In genomic region chr7:141475805-141476158, GRCm38 (mm10) we compare ENCODE assay signal across 8 mouse cellular contexts. TPM values are rescaled to one million over a fixed set of nuclear protein-coding genes. Genes with fewer than 3 reads are reported as not detected.
DNase-seq lines count a peak whose midpoint lies in the region; ATAC-seq and TF ChIP-seq lines count a peak whose summit lies in the region.

No protein-coding gene starts in this region.

- DNase-seq in kidney, adult 11 months, result no peak
- DNase-seq in hindbrain, embryonic 14.5 days (ENCODE audit: low spot score), result no peak
- no peak for DNase-seq in left cerebral cortex, adult 11 months (ENCODE audit: low spot score)
- DNase-seq in thymus, adult 18-20 months, result no peak

- TF ChIP-seq CTCF in bone marrow, adult 2 months (IDR thresholded peaks at IDR 0.05; ENCODE audit: control insufficient read depth, insufficient read depth, low read length), result no peak

- no peak for TF ChIP-seq POLR2A in bone marrow, adult 2 months (IDR thresholded peaks at IDR 0.05; ENCODE audit: borderline replicate concordance, control insufficient read depth, low read depth, low read length)

- H3K4me1 ChIP-seq in kidney, embryonic 16.5 days (ENCODE audit: insufficient read depth, low read length), result peaks cover 45% of the 10 kb centered on the region
- peaks cover 7% of the 10 kb centered on the region for H3K4me1 ChIP-seq in bone marrow, adult 2 months (ENCODE audit: control insufficient read depth, insufficient read depth, low read length)
- peaks cover 20% of the 10 kb centered on the region for H3K4me1 ChIP-seq in hindbrain, embryonic 14.5 days (replicated peaks; ENCODE audit: control insufficient read depth, insufficient read depth, low read length)
- peaks cover 26% of the 10 kb centered on the region for H3K4me1 ChIP-seq in midbrain, embryonic 13.5 days (replicated peaks)

- ATAC-seq in kidney, embryonic 16.5 days (ENCODE audit: low FRiP score, low TSS enrichment), result no peak
- ATAC-seq in hindbrain, embryonic 14.5 days (ENCODE audit: low FRiP score), result no peak
- ATAC-seq in midbrain, embryonic 13.5 days, result no peak; the same call in 1 of the 2 replicates
- no peak for ATAC-seq in inflammation-experienced regulatory T-cells, adult 6 months

- WGBS in kidney, embryonic 16.5 days, result 1% methylated on average over 12 of the region's 12 CpGs
- WGBS in bone marrow, adult 2 months, result under 1% methylated on average over 12 of the region's 12 CpGs
- WGBS in hindbrain, embryonic 14.5 days, result 2% methylated on average over 12 of the region's 12 CpGs
- WGBS in midbrain, embryonic 13.5 days, result 3% methylated on average over 12 of the region's 12 CpGs

- no peaks in the 10 kb centered on the region for H3K27me3 ChIP-seq in kidney, embryonic 16.5 days (ENCODE audit: insufficient read depth, low read length)
- H3K27me3 ChIP-seq in hindbrain, embryonic 14.5 days (ENCODE audit: control insufficient read depth, insufficient read depth, low read length), result 0 out of 2 replicates have a peak, but pooled peaks cover 7% of the 10 kb centered on the region
- H3K27me3 ChIP-seq in midbrain, embryonic 13.5 days, result peaks cover 30% of the 10 kb centered on the region

- H3K9me3 ChIP-seq in kidney, embryonic 16.5 days (ENCODE audit: low read length), result no peaks in the 10 kb centered on the region
- H3K9me3 ChIP-seq in hindbrain, embryonic 14.5 days (ENCODE audit: control insufficient read depth, low read length), result no peaks in the 10 kb centered on the region
- no peaks in the 10 kb centered on the region for H3K9me3 ChIP-seq in midbrain, embryonic 13.5 days

- peak overlapping the region; percentile 91 for H3K4me2 ChIP-seq in kidney, embryonic 16.5 days (replicated peaks; ENCODE audit: low read depth, low read length)
- peak overlapping the region; percentile 63 for H3K4me2 ChIP-seq in hindbrain, embryonic 14.5 days (replicated peaks)
- H3K4me2 ChIP-seq in midbrain, embryonic 13.5 days (replicated peaks), result peak overlapping the region; percentile 96

- peak overlapping the region; percentile 90 for H3K9ac ChIP-seq in kidney, embryonic 16.5 days (replicated peaks; ENCODE audit: low read length)
- peak overlapping the region; percentile 94 for H3K9ac ChIP-seq in hindbrain, embryonic 14.5 days
- peak overlapping the region; percentile 84 for H3K9ac ChIP-seq in midbrain, embryonic 13.5 days (replicated peaks)

- peak overlapping the region; percentile 81 for H3K4me3 ChIP-seq in kidney, embryonic 16.5 days (ENCODE audit: low read length)
- H3K4me3 ChIP-seq in bone marrow, adult 2 months (replicated peaks; ENCODE audit: control insufficient read depth, low read depth, low read length), result peak overlapping the region; percentile 77
- peak overlapping the region; percentile 69 for H3K4me3 ChIP-seq in hindbrain, embryonic 14.5 days (replicated peaks; ENCODE audit: low read length)
- H3K4me3 ChIP-seq in midbrain, embryonic 13.5 days (replicated peaks), result peak overlapping the region; percentile 86

- peak overlapping the region; percentile 98 for H3K27ac ChIP-seq in kidney, embryonic 16.5 days (ENCODE audit: low read length)
- peak overlapping the region; percentile 80; the same call in 1 of the 2 replicates for H3K27ac ChIP-seq in bone marrow, adult 2 months (ENCODE audit: control insufficient read depth, insufficient read depth, low read depth, low read length, poor library complexity)
- H3K27ac ChIP-seq in hindbrain, embryonic 14.5 days, result peak overlapping the region; percentile 47; the same call in 1 of the 2 replicates
- H3K27ac ChIP-seq in midbrain, embryonic 13.5 days, result no peak overlapping the region

- peaks cover 13% of the 10 kb centered on the region for H3K36me3 ChIP-seq in kidney, embryonic 16.5 days (ENCODE audit: insufficient read depth, low read length)
- H3K36me3 ChIP-seq in hindbrain, embryonic 14.5 days (replicated peaks; ENCODE audit: control insufficient read depth, insufficient read depth), result peaks cover 20% of the 10 kb centered on the region
- peaks cover 20% of the 10 kb centered on the region for H3K36me3 ChIP-seq in midbrain, embryonic 13.5 days

RNA-seq across cellular contexts. Expression of gene Tspan4, which starts 0.7 kb away (rescaled TPM):
- polyA plus RNA-seq in kidney, embryonic 16.5 days (2015; fragmentation: Nextera tagmentation; extraction: Ambion mirVana), result 105 and 110 TPM in 2 replicates
- 13.2 and 16.4 TPM in 2 replicates for polyA plus RNA-seq in bone marrow, adult 2 months (2011; ENCODE audit: insufficient read depth, insufficient read length, low replicate concordance, missing spikeins)
- 61.0 and 62.2 TPM in 2 replicates for polyA plus RNA-seq in hindbrain, embryonic 14.5 days (2014; fragmentation: Nextera tagmentation; extraction: Ambion mirVana)
- 22.5 and 23.6 TPM in 2 replicates for polyA plus RNA-seq in midbrain, embryonic 13.5 days (2015; fragmentation: Nextera tagmentation; extraction: Ambion mirVana)
- 1 to 10 TPM; 1.8 to 3.0 (median 2.4) TPM for polyA plus RNA-seq in inflammation-experienced regulatory T-cells, adult 6 months (2017; shearing (Covaris generic))

RNA-seq across cellular contexts. Expression of gene Polr2l, which starts 0.8 kb away (rescaled TPM):
- polyA plus RNA-seq in kidney, embryonic 16.5 days (2015; fragmentation: Nextera tagmentation; extraction: Ambion mirVana), result 68.8 and 73.2 TPM in 2 replicates
- polyA plus RNA-seq in bone marrow, adult 2 months (2011; ENCODE audit: insufficient read depth, insufficient read length, low replicate concordance, missing spikeins), result 5.0 and 7.9 TPM in 2 replicates
- 81.9 and 93.0 TPM in 2 replicates for polyA plus RNA-seq in hindbrain, embryonic 14.5 days (2014; fragmentation: Nextera tagmentation; extraction: Ambion mirVana)
- polyA plus RNA-seq in midbrain, embryonic 13.5 days (2015; fragmentation: Nextera tagmentation; extraction: Ambion mirVana), result 88.2 and 91.1 TPM in 2 replicates
- polyA plus RNA-seq in inflammation-experienced regulatory T-cells, adult 6 months (2017; shearing (Covaris generic)), result 10 to 100 TPM; 15.7 to 24.9 (median 19.9) TPM

RNA-seq across cellular contexts. Expression of gene Cd151, which starts 8.6 kb away (rescaled TPM):
- 48.4 and 54.3 TPM in 2 replicates for polyA plus RNA-seq in kidney, embryonic 16.5 days (2015; fragmentation: Nextera tagmentation; extraction: Ambion mirVana)
- polyA plus RNA-seq in bone marrow, adult 2 months (2011; ENCODE audit: insufficient read depth, insufficient read length, low replicate concordance, missing spikeins), result 22.5 and 34.2 TPM in 2 replicates
- polyA plus RNA-seq in hindbrain, embryonic 14.5 days (2014; fragmentation: Nextera tagmentation; extraction: Ambion mirVana), result 47.0 and 50.4 TPM in 2 replicates
- 15.4 and 19.9 TPM in 2 replicates for polyA plus RNA-seq in midbrain, embryonic 13.5 days (2015; fragmentation: Nextera tagmentation; extraction: Ambion mirVana)
- polyA plus RNA-seq in inflammation-experienced regulatory T-cells, adult 6 months (2017; shearing (Covaris generic)), result 1 to 10 TPM; 6.0 to 8.7 (median 8.5) TPM

RNA-seq across cellular contexts. Expression of gene Cracr2b, which starts 14.9 kb away (rescaled TPM):
- polyA plus RNA-seq in kidney, embryonic 16.5 days (2015; fragmentation: Nextera tagmentation; extraction: Ambion mirVana), result 23.7 and 24.1 TPM in 2 replicates
- polyA plus RNA-seq in bone marrow, adult 2 months (2011; ENCODE audit: insufficient read depth, insufficient read length, low replicate concordance, missing spikeins), result 12.4 and 20.7 TPM in 2 replicates
- polyA plus RNA-seq in hindbrain, embryonic 14.5 days (2014; fragmentation: Nextera tagmentation; extraction: Ambion mirVana), result 3.7 and 8.1 TPM in 2 replicates
- polyA plus RNA-seq in midbrain, embryonic 13.5 days (2015; fragmentation: Nextera tagmentation; extraction: Ambion mirVana), result 6.8 TPM in 2 replicates
- not detected for polyA plus RNA-seq in inflammation-experienced regulatory T-cells, adult 6 months (2017; shearing (Covaris generic))

RNA-seq across cellular contexts. Expression of gene Pnpla2, which starts 20.8 kb away (rescaled TPM):
- polyA plus RNA-seq in kidney, embryonic 16.5 days (2015; fragmentation: Nextera tagmentation; extraction: Ambion mirVana), result 47.0 and 51.5 TPM in 2 replicates
- polyA plus RNA-seq in bone marrow, adult 2 months (2011; ENCODE audit: insufficient read depth, insufficient read length, low replicate concordance, missing spikeins), result 14.4 and 21.3 TPM in 2 replicates
- 15.3 and 18.4 TPM in 2 replicates for polyA plus RNA-seq in hindbrain, embryonic 14.5 days (2014; fragmentation: Nextera tagmentation; extraction: Ambion mirVana)
- 16.2 and 19.2 TPM in 2 replicates for polyA plus RNA-seq in midbrain, embryonic 13.5 days (2015; fragmentation: Nextera tagmentation; extraction: Ambion mirVana)
- 10 to 100 TPM; 49.4 to 68.0 (median 63.9) TPM for polyA plus RNA-seq in inflammation-experienced regulatory T-cells, adult 6 months (2017; shearing (Covaris generic))
